Mouse (Mus musculus): Measurements from ENCODE around the gene Frmd4a.

DNA sequence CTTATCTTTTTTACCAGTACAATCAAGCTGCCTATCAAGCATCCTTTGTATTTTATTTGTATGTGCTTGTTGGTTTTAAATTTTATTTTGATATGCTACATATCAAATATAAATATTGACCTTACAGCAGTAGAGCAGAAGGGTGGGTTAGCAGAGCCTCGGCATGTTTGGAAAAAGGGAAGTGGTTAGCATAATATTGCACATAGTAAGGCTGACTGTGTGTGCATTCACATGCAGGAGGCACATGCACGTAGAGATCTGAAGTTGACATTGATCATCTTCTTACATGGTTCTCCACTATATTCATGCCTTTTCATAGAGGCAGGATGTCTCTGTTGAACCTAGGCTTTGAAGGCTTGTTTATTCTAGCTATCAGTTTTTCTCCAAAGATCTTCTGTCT is 148.7 kb downstream of the Frmd4a start:
- TF ChIP-seq CTCF (IDR thresholded peaks at IDR 0.05; ENCODE audit: low read depth) (no peak), EP300 (IDR thresholded peaks at IDR 0.05; ENCODE audit: low read depth) (no peak)

Data from heart, postnatal 0 days (tissue).